Mouse (Mus musculus) gastrocnemius, adult 8-10 months (tissue): ENCODE data around the gene Rnf135. TPM values are rescaled to one million over a fixed set of nuclear protein-coding genes. Genes with fewer than 3 reads are reported as not detected.
"Not testable (repeated sequence)": the region's sequence is repeated elsewhere in the genome, so short reads cannot be mapped to it uniquely, and the experiment has no call there.

Experiments
- DNase-seq, 2 experiments: peaks; one replicate each; pipeline ENCODE4 v3.0.0; 2022; ENCODE audit warnings: low spot score in 2 of 2
- total RNA-seq, 4 experiments: library from RNA; stranded (reverse); gene quantifications; 2 replicates each; pipeline ENCODE4 v1.2.4; 2022

Gene Rnf135
- total RNA-seq, result 1 to 10 TPM; 1.6 to 2.8 (median 2.4) TPM

GRCm38 (mm10) chr11:80183705-80184255, at the start of gene Rnf135:
TSS of gene Rnf135 (plus strand) at chr11:80183851.
- DNase-seq, result peak; percentile 90 to 91

GRCm38 (mm10) chr11:80134744-80135143, 48.9 kb upstream of the Rnf135 start:
- DNase-seq, result no peak

GRCm38 (mm10) chr11:80135954-80136683, 47.5 kb upstream of the Rnf135 start:
- no peak for DNase-seq

GRCm38 (mm10) chr11:80136786-80137185, 46.9 kb upstream of the Rnf135 start:
- DNase-seq, result no peak

GRCm38 (mm10) chr11:80137773-80138172, 45.9 kb upstream of the Rnf135 start:
- no peak for DNase-seq

GRCm38 (mm10) chr11:80141825-80142521, 41.7 kb upstream of the Rnf135 start, which contains the start of gene Tefm:
TSS of gene Tefm (minus strand) at chr11:80142175.
- peak; percentile 63 to 65 for DNase-seq

GRCm38 (mm10) chr11:80142872-80143271, 40.8 kb upstream of the Rnf135 start:
- DNase-seq, result no peak

GRCm38 (mm10) chr11:80145787-80146275, 37.8 kb upstream of the Rnf135 start:
- DNase-seq, result no peak

GRCm38 (mm10) chr11:80147748-80148147, 35.9 kb upstream of the Rnf135 start:
- DNase-seq, result no peak

- peak in 1 of 2 experiments; percentile 24 for DNase-seq
These were observed 35.3 kb upstream of the Rnf135 start for GRCm38 (mm10) chr11:80148313-80148712.

GRCm38 (mm10) chr11:80148974-80149373, 34.7 kb upstream of the Rnf135 start:
- not testable (repeated sequence) for DNase-seq

GRCm38 (mm10) chr11:80149412-80150023, 34.1 kb upstream of the Rnf135 start:
- DNase-seq, result no peak

GRCm38 (mm10) chr11:80150566-80150965, 33.1 kb upstream of the Rnf135 start:
- DNase-seq, result no peak

GRCm38 (mm10) chr11:80151541-80151940, 32.1 kb upstream of the Rnf135 start:
- DNase-seq, result no peak

- no peak for DNase-seq
These were observed 31.3 kb upstream of the Rnf135 start for GRCm38 (mm10) chr11:80152376-80152775.

- peak; percentile 90 to 92 for DNase-seq
These were observed 29.7 kb upstream of the Rnf135 start, which contains the start of gene Adap2 for GRCm38 (mm10) chr11:80153857-80154495. TSS of gene Adap2 (plus strand) at chr11:80154105.

- no peak for DNase-seq
These were observed 29.1 kb upstream of the Rnf135 start for GRCm38 (mm10) chr11:80154501-80154900.

GRCm38 (mm10) chr11:80155541-80155940, 28.1 kb upstream of the Rnf135 start:
- DNase-seq, result no peak

GRCm38 (mm10) chr11:80155961-80156360, 27.7 kb upstream of the Rnf135 start:
- no peak for DNase-seq

- no peak for DNase-seq
These were observed 26.8 kb upstream of the Rnf135 start for GRCm38 (mm10) chr11:80156841-80157240.

- DNase-seq, result no peak
These were observed 24.6 kb upstream of the Rnf135 start for GRCm38 (mm10) chr11:80159018-80159417.
